Mouse (Mus musculus) megakaryocyte, embryonic 14.5 days (primary cell): Measurements from ENCODE around the gene Eif2b4. TPM values are rescaled to one million over a fixed set of nuclear protein-coding genes. Genes with fewer than 3 reads are reported as not detected.
"Not testable (repeated sequence)": the region's sequence is repeated elsewhere in the genome, so short reads cannot be mapped to it uniquely, and the experiment has no call there.

ENCODE experiments used
- H3K27me3 ChIP-seq: replicated peaks from 2 replicates; pipeline ENCODE3; 2012; ENCODE audit warnings: inconsistent platforms
- H3K36me3 ChIP-seq: replicated peaks from 2 replicates; pipeline ENCODE3; 2012; ENCODE audit warnings: low read length, inconsistent platforms, mixed read lengths
- H3K4me1 ChIP-seq: 2 replicates; pipeline ENCODE4 v1.6.1; 2012; ENCODE audit warnings: inconsistent platforms
- H3K4me3 ChIP-seq: replicated peaks from 2 replicates; pipeline ENCODE3; 2012; ENCODE audit warnings: moderate library complexity, mild to moderate bottlenecking, inconsistent platforms
- H3K9me3 ChIP-seq: 2 replicates; pipeline ENCODE4 v1.6.1; 2012; ENCODE audit warnings: inconsistent platforms
- FLI1 ChIP-seq: IDR thresholded peaks from 2 replicates; pipeline ENCODE4 v1.6.1; 2012; ENCODE audit warnings: low read length, inconsistent platforms, mixed read lengths
- GATA1 ChIP-seq: IDR thresholded peaks from 3 replicates; pipeline ENCODE4 v1.6.1; 2012; ENCODE audit warnings: mixed read lengths, low read length, inconsistent platforms, borderline replicate concordance
- polyA plus RNA-seq: library from polyadenylated mRNA; stranded (reverse); fragments of >175 nt; gene quantifications from 2 replicates; pipeline ENCODE4 v1.2.3, GENCODE M21; 2012; ENCODE audit warnings: low replicate concordance; ENCODE audit not compliant: insufficient read depth

The Eif2b4 gene
- polyA plus RNA-seq, 1 experiment = 146 TPM

DNA sequence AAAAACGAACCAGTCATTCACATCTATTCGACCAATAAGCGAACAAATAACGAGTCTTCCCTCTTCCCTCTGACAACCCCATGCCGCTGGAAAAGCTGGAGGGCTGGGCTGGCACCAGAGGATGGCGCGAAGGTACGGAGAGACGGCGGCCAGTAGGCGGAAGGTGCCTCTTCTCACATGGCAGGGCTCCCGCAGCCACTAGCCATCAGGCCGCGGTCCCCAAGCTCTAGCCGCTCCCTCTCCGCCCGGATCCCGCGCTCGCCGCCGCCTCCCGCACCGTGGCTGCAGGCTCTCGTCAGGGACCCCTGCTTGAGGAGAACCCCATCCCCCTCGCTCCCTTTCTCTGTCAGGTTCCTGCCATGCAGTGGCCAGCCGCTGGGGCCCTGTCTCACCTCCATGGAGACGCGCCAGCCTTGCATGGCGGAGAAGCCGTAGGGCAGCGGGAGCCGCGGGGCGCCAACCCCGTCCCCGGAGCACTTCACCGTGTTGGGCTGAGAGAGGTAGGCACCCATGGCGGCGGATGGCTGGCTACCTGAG, 26.7 kb upstream of the Eif2b4 start:
- H3K4me1 ChIP-seq = peaks cover 37% of the 10 kb centered on the region
- no peaks in the 10 kb centered on the region for H3K27me3 ChIP-seq
- H3K9me3 ChIP-seq = no peaks in the 10 kb centered on the region
- peaks cover 7% of the 10 kb centered on the region for H3K36me3 ChIP-seq
- H3K4me3 ChIP-seq = peak overlapping the region; percentile 99
- no peak for TF ChIP-seq GATA1
- TF ChIP-seq FLI1 = no peak

DNA sequence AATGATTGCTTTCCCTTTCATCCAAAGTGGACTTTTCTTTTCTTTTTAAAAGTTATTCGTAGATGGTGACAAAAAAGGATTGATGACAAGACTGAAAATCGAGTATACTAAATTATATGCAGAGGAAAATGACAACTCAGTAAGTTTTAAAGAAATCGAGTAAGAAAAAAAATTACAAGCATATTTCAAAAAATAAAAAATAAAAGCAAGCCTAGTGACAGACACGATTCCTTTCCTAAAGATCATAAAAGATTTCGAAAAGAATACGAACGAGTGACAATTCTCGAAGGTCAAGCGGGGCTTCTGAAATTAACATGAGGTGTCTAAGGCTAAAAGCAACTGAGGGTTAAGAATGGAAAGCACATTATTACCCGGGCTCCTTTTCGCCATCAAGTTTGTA, 26.2 kb upstream of the Eif2b4 start:
- peaks cover 7% of the 10 kb centered on the region for H3K36me3 ChIP-seq
- H3K4me1 ChIP-seq = peaks cover 42% of the 10 kb centered on the region
- peak overlapping the region; percentile 99 for H3K4me3 ChIP-seq
- H3K9me3 ChIP-seq = no peaks in the 10 kb centered on the region
- TF ChIP-seq FLI1 (no peak), GATA1 (no peak)
- no peaks in the 10 kb centered on the region for H3K27me3 ChIP-seq

DNA sequence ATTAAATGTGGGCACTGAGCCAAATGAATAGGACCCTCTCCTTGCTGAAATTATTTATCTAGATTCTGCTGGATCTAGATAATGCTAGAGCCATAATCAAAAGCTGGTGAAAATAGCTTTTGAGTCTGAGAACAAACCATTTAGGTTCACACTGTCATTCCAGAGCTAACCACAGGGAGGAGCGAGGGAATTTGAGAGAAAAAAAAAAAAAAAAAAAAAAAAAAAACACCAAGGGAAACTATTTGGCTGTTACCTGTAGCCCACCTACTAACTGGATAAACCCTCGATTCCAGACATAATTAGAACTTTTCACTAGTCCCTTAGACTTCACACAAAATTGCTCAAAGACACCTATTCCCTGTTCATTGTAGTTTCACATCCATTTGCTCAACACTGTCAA, 25.8 kb upstream of the Eif2b4 start:
- TF ChIP-seq GATA1 (no peak), FLI1 (no peak)
- Histone ChIP-seq H3K27me3 (no peaks in the 10 kb centered on the region), H3K4me3 (peak overlapping the region; percentile 99), H3K4me1 (peaks cover 45% of the 10 kb centered on the region), H3K9me3 (no peaks in the 10 kb centered on the region), H3K36me3 (peaks cover 7% of the 10 kb centered on the region)

DNA sequence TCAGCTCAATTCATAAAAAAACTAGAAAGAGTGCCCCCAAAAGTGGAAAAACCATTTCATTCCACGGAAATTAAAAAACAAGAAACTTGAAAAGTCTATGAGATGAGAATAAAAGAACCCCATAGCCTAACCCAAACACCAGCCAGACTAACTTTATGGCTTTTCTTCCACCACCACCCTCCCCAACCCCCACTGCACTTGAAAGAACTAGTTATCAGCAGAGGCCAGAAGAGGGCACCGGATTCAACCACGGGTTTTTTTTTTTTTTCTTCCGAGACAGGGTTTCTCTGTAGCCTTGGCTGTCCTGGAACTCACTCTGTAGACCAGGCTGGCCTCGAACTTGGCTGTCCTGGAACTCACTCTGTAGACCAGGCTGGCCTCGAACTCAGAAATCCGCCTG, 25.1 kb upstream of the Eif2b4 start:
- no peaks in the 10 kb centered on the region for H3K27me3 ChIP-seq
- peaks cover 7% of the 10 kb centered on the region for H3K36me3 ChIP-seq
- no peaks in the 10 kb centered on the region for H3K9me3 ChIP-seq
- peaks cover 50% of the 10 kb centered on the region for H3K4me1 ChIP-seq
- TF ChIP-seq GATA1 (no peak), FLI1 (no peak)
- H3K4me3 ChIP-seq = peak overlapping the region; percentile 80

DNA sequence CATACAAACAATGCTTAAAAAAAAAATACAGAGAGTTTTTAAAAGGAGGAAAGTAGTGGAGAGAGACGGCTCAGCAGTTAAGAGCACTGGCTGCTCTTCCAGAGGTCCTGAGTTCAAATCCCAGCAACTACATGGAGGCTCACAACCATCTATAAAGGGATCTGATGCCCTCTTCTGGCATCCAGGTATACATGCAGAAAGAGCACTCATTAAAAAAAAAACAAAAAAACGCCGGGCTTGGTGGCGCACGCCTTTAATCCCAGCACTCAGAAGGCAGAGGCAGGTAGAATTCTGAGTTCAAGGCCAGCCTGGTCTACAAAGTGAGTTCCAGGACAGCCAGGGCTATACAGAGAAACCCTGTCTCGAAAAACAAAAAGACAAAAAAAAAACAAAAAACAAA, 23.3 kb upstream of the Eif2b4 start:
- H3K4me3 ChIP-seq, H3K9me3 ChIP-seq, H3K27me3 ChIP-seq: not testable (repeated sequence)
- peaks cover 14% of the 10 kb centered on the region for H3K36me3 ChIP-seq
- peaks cover 60% of the 10 kb centered on the region for H3K4me1 ChIP-seq

DNA sequence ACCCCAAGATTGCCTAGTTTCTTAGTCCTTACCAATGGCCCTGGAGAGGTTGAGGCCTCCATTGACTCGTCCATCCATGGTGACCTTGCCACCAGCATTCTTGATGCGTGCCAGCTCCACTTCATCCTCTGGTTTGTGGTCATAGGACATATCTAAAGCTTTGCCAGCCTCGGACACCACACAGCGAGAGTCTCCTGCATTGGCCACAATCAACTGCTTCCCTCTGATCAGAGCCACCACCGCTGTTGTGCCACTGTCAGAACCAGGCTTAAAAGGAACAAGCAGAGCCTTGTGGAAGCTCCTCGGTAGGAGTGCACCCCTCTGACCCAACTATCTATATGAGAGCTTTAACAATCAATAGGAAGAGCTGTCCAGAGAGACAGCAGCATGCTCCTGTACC, 11.2 kb upstream of the Eif2b4 start:
- Histone ChIP-seq H3K36me3 (peaks cover 80% of the 10 kb centered on the region), H3K4me1 (peaks cover 67% of the 10 kb centered on the region), H3K4me3 (no peak overlapping the region), H3K9me3 (no peaks in the 10 kb centered on the region), H3K27me3 (no peaks in the 10 kb centered on the region)
- TF ChIP-seq GATA1 (no peak), FLI1 (no peak)

DNA sequence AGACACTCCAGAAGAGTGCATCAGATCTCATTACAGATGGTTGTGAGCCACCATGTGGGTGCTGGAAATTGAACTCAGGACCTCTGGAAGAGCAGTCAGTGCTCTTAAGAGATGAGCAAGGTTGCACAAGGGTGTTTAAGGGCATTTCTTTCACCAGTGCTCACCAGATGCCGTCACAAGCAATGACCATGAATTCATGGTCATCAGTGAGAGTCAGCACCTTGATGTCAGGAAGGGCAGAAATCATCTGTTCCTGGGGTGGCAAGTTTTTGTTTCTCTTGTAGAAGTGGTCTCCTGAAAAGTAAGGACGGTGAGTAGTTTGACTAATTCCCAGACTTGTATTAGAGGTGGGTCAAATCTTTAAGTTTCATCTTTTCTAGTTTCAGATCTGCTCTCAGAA, 10.6 kb upstream of the Eif2b4 start:
- Histone ChIP-seq H3K36me3 (peaks cover 85% of the 10 kb centered on the region), H3K4me1 (peaks cover 68% of the 10 kb centered on the region)
- TF ChIP-seq FLI1 = no peak

DNA sequence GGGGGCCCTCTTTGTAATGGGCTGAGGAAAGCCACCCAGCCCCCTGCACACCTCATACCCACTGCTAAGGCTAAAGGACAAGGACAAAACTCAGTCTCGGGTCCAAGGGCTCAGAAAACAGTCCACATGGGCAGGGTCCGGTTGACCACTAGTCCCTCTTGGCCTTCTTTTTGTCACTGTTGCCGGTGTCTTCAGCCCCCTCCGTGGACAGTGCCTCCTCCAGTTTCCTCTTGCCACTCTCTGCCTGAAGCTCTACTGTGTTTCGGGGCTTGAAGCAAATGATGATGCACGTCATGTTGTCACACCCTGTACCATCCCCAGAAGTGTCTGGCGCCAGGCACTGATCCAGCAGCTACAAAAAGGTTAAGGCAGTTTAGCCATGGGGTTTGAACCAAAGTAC, 9.7 kb upstream of the Eif2b4 start:
- no peaks in the 10 kb centered on the region for H3K9me3 ChIP-seq
- H3K36me3 ChIP-seq = peaks cover 85% of the 10 kb centered on the region
- peaks cover 64% of the 10 kb centered on the region for H3K4me1 ChIP-seq
- no peaks in the 10 kb centered on the region for H3K27me3 ChIP-seq
- TF ChIP-seq GATA1 = no peak
- TF ChIP-seq FLI1 = no peak
- peak overlapping the region; percentile 92 for H3K4me3 ChIP-seq

More for the DNA sequence above, 10.6 kb upstream of the Eif2b4 start:
- Histone ChIP-seq H3K27me3 (no peaks in the 10 kb centered on the region), H3K9me3 (no peaks in the 10 kb centered on the region), H3K4me3 (no peak overlapping the region)

DNA sequence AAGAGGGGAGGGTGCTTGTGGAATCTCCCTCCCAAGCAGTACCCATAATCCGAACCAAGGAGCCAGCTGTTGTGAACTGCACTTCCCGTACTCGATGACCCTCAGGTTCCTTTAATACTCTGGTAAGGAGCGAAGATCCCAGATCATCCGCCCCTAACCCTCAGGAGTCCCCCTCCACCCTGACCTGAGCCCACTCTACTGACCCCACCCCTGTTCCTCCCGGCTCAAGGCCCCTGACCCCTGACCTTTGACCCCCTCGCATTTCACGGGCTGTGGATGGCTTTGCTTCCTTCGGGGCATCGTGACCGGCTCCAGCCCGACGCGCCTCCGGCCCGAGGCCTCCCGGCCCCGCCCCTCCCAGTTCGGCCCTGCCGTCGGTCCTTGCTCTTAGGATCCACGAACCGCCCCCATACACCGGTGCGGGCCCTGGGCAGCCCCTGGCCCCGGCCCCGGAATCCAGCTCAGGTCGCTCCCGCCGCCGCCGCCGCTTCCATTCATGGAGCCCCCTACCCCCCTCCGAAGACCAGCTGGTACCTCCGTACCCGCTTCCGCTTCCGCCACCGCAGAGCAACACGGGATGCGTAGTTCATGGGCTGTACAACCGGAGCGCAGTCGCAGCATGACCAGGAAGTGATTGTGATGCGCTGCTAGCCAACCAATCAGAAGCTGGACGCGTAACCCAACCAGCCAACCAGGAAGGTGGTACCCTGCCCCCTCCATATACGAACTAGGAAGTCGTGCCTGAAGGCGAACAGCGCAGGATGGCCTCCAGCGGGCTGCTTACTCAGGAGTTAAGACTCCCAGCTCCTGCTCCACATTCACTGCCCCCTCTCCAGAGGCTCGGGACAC, 8.7 kb upstream of the Eif2b4 start, which contains the start of gene Zfp513:
Zfp513 (minus strand) TSS at position 562 of the 849 bp plus-strand sequence.
- no peaks in the 10 kb centered on the region for H3K27me3 ChIP-seq
- TF ChIP-seq GATA1 = no peak
- 0 out of 2 replicates have a peak, but pooled peaks have one; percentile 66 for TF ChIP-seq FLI1
- peaks cover 66% of the 10 kb centered on the region for H3K4me1 ChIP-seq
- H3K9me3 ChIP-seq = no peaks in the 10 kb centered on the region
- peak within 1 kb of the TSS; percentile 92 for H3K4me3 ChIP-seq
- peaks cover 85% of the 10 kb centered on the region for H3K36me3 ChIP-seq

DNA sequence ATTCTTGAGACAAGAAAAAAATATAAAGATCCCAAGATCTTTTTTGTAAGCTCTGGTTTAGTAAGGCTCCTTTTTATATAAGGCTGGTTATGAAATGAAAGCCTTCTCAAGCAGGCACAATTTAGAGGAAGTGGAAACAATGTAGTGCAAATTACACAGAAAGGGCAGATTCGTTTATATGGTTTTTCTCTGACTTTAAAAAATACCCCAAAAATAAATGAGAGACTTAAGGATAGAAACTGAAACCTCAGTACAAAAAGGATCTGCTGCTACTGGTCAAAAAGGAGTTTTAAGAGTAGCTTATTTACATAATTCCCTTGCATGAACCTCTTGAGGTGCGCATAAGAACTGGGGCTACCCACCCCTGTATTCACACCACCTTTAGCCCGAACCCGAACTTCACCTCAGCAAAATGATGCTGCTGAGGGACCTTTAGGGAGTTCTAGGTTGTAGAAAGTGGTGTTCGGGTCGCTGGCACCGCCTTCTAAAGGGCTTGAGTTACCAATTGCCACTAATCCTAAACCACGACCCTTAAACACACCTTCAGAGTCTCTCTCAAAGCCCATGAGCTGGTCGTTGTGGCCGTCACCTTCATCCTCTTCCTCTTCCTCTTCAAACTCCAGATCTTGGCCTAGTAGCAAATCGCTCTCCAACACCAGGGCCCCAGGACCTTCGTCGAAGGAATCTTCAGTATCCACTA, 8.0 kb upstream of the Eif2b4 start:
- Histone ChIP-seq H3K27me3 (no peaks in the 10 kb centered on the region), H3K4me1 (peaks cover 71% of the 10 kb centered on the region), H3K36me3 (peaks cover 86% of the 10 kb centered on the region), H3K9me3 (no peaks in the 10 kb centered on the region), H3K4me3 (peak overlapping the region; percentile 92)
- TF ChIP-seq GATA1 = no peak
- no peak for TF ChIP-seq FLI1
